Mouse (Mus musculus): ENCODE measurements around the gene Shisa6.

GRCm38 (mm10) chr11:66562274-66562673 is 36.5 kb upstream of the Shisa6 start:
- no peak for TF ChIP-seq POLR2AphosphoS5 (IDR thresholded peaks at IDR 0.05; ENCODE audit: insufficient replicate concordance, low read depth, low read length)
- no peak for TF ChIP-seq CTCF (IDR thresholded peaks at IDR 0.05; ENCODE audit: low read depth, low read length)
- no peak for TF ChIP-seq TAL1 (conservative IDR thresholded peaks at IDR 0.05; ENCODE audit: low read depth, low read length)
- TF ChIP-seq GATA1 (IDR thresholded peaks at IDR 0.05; ENCODE audit: borderline replicate concordance, low read length) = no peak

Data from G1E (cell line).